Mouse (Mus musculus): ENCODE measurements around the gene Tas2r115.

GRCm38 (mm10) chr6:132711828-132712227 is 26.0 kb downstream of the Tas2r115 start, which contains the start of gene Tas2r122:
- TF ChIP-seq CTCF (IDR thresholded peaks at IDR 0.05; ENCODE audit: borderline replicate concordance, control insufficient read depth, extremely low read depth, insufficient read depth, low read length, poor library complexity): no peak
- no peak for TF ChIP-seq POLR2A (IDR thresholded peaks at IDR 0.05; ENCODE audit: control insufficient read depth, extremely low read depth, insufficient read depth, low read length, poor library complexity)
